Mouse (Mus musculus) midbrain, embryonic 11.5 days (tissue): ENCODE data around the gene Bri3. TPM values are rescaled to one million over a fixed set of nuclear protein-coding genes. Genes with fewer than 3 reads are reported as not detected.

Experiments
- ATAC-seq: fragments of 200-750 bp; cut with Nextera tagmentation; 2 replicates; pipeline ENCODE4 v1.8.0; 2017; ENCODE audit warnings: moderate TSS enrichment, moderate library complexity; ENCODE audit not compliant: low FRiP score
- DNase-seq: peaks from one replicate; pipeline ENCODE4 v3.0.0; 2015; ENCODE audit warnings: low spot score; ENCODE audit errors: missing footprints
- H3K27ac ChIP-seq: fragments of 300-500 bp; sonication (generic); 2 replicates; pipeline ENCODE4 v1.5.1; 2014; ENCODE audit warnings: low read depth, low read length
- H3K27me3 ChIP-seq: fragments of 300-500 bp; sonication (generic); 2 replicates; pipeline ENCODE4 v1.6.1; 2014; ENCODE audit warnings: mild to moderate bottlenecking, low read length, moderate library complexity, mixed read lengths; ENCODE audit not compliant: control insufficient read depth, insufficient read depth
- H3K36me3 ChIP-seq: fragments of 300-500 bp; sonication (generic); 2 replicates; pipeline ENCODE4 v1.6.1; 2014; ENCODE audit warnings: mild to moderate bottlenecking, low read length, moderate library complexity, mixed read lengths; ENCODE audit not compliant: control insufficient read depth, insufficient read depth
- H3K4me1 ChIP-seq: fragments of 300-500 bp; sonication (generic); 2 replicates; pipeline ENCODE4 v1.6.1; 2014; ENCODE audit warnings: low read length; ENCODE audit not compliant: control insufficient read depth, insufficient read depth
- H3K4me2 ChIP-seq: fragments of 300-500 bp; sonication (generic); 2 replicates; pipeline ENCODE4 v1.6.1; 2014; ENCODE audit warnings: mild to moderate bottlenecking, moderate library complexity
- H3K4me3 ChIP-seq: fragments of 300-500 bp; sonication (generic); 2 replicates; pipeline ENCODE4 v1.5.1; 2014; ENCODE audit warnings: low read depth, low read length
- H3K9ac ChIP-seq: fragments of 300-500 bp; sonication (generic); 2 replicates; pipeline ENCODE4 v1.6.1; 2014; ENCODE audit warnings: low read length
- H3K9me3 ChIP-seq: fragments of 300-500 bp; sonication (generic); 2 replicates; pipeline ENCODE4 v1.6.1; 2016; ENCODE audit warnings: low read length; ENCODE audit not compliant: control insufficient read depth
- WGBS: fragments of 180-500 bp; shearing (Covaris S2); extraction: QIAGEN DNeasy Blood & Tissue Kit; methylation state at CpG from one replicate; pipeline ENCODE4 v1.1.7; 2014; 5-methylcytosine and 5-hydroxymethylcytosine counted together
- polyA plus RNA-seq: library from polyadenylated mRNA; unstranded; fragments of >200 nt; fragmentation: Nextera tagmentation; extraction: Ambion mirVana; gene quantifications from 2 replicates; pipeline ENCODE4 v1.2.1, GENCODE M21; 2014

Gene Bri3
- polyA plus RNA-seq, 1 experiment from 2014 or later = 130 TPM

DNA sequence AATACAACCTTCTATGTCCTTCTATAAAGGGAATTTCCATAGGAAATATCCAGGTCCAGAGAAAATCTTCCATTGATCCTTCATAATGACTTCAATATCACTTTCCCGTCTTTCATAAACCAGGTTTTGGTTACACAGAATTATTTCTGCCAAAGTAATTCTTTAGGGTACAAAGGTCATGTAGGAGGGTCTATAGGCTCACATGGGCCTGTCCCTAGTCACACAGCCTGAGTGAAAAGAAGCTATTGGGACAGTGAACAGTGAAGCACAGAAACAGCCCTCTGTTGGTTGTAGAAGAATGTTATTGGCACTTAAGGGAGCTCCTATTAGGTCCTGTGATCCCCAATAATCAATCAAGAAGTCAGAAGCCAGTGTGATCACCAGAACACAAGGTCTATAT lies 96.8 kb downstream of the Bri3 start:
- H3K4me1 ChIP-seq = no peaks in the 10 kb centered on the region
- H3K9ac ChIP-seq = no peak overlapping the region
- no peaks in the 10 kb centered on the region for H3K27me3 ChIP-seq
- ATAC-seq = no peak
- no peaks in the 10 kb centered on the region for H3K9me3 ChIP-seq
- H3K36me3 ChIP-seq = no peaks in the 10 kb centered on the region
- no peak overlapping the region for H3K27ac ChIP-seq
- H3K4me3 ChIP-seq = no peak overlapping the region
- no peak for DNase-seq
- WGBS = 73% methylated on average over 1 of the region's 1 CpGs
- no peak overlapping the region for H3K4me2 ChIP-seq

GRCm38 (mm10) chr5:144344592-144344991 lies 100.4 kb downstream of the Bri3 start:
- WGBS = 91% methylated on average over 6 of the region's 6 CpGs

GRCm38 (mm10) chr5:144351185-144351584 lies 106.9 kb downstream of the Bri3 start:
- ATAC-seq = no peak
- no peak for DNase-seq
- Histone ChIP-seq H3K9me3 (no peaks in the 10 kb centered on the region), H3K27me3 (no peaks in the 10 kb centered on the region), H3K27ac (no peak overlapping the region), H3K4me3 (no peak overlapping the region), H3K4me2 (no peak overlapping the region), H3K9ac (no peak overlapping the region), H3K4me1 (no peaks in the 10 kb centered on the region), H3K36me3 (no peaks in the 10 kb centered on the region)
- WGBS = 13% methylated on average over 8 of the region's 8 CpGs

More at GRCm38 (mm10) chr5:144344592-144344991, 100.4 kb downstream of the Bri3 start:
- H3K4me3 ChIP-seq = no peak overlapping the region
- no peaks in the 10 kb centered on the region for H3K9me3 ChIP-seq
- no peak for DNase-seq
- ATAC-seq = no peak
- no peak overlapping the region for H3K4me2 ChIP-seq
- H3K27me3 ChIP-seq = no peaks in the 10 kb centered on the region
- no peak overlapping the region for H3K27ac ChIP-seq
- H3K36me3 ChIP-seq = no peaks in the 10 kb centered on the region
- no peaks in the 10 kb centered on the region for H3K4me1 ChIP-seq
- H3K9ac ChIP-seq = no peak overlapping the region

GRCm38 (mm10) chr5:144352250-144353047 lies 108.2 kb downstream of the Bri3 start:
- Histone ChIP-seq H3K36me3 (no peaks in the 10 kb centered on the region), H3K9ac (no peak overlapping the region), H3K27me3 (peaks cover 7% of the 10 kb centered on the region), H3K9me3 (no peaks in the 10 kb centered on the region), H3K4me3 (no peak overlapping the region), H3K4me2 (no peak overlapping the region), H3K27ac (no peak overlapping the region), H3K4me1 (peaks cover 6% of the 10 kb centered on the region; the same call in 1 of the 2 replicates)
- ATAC-seq (no peak), DNase-seq (no peak)
- 86% methylated on average over 9 of the region's 9 CpGs for WGBS

- Histone ChIP-seq H3K4me2 (peak overlapping the region; percentile 96), H3K27me3 (peaks cover 13% of the 10 kb centered on the region), H3K36me3 (no peaks in the 10 kb centered on the region), H3K9ac (no peak overlapping the region), H3K4me3 (peak overlapping the region; percentile 53), H3K27ac (no peak overlapping the region), H3K9me3 (no peaks in the 10 kb centered on the region), H3K4me1 (peaks cover 12% of the 10 kb centered on the region)
- no peak for ATAC-seq
- WGBS = 8% methylated on average over 17 of the region's 17 CpGs
- DNase-seq = peak; percentile 90
Observed at GRCm38 (mm10) chr5:144356776-144357455, 112.7 kb downstream of the Bri3 start.

GRCm38 (mm10) chr5:144357551-144357880 lies 113.3 kb downstream of the Bri3 start:
- Histone ChIP-seq H3K4me3 (peak overlapping the region; percentile 53), H3K27ac (no peak overlapping the region), H3K9me3 (no peaks in the 10 kb centered on the region), H3K9ac (peak overlapping the region; percentile 49), H3K27me3 (peaks cover 13% of the 10 kb centered on the region), H3K36me3 (no peaks in the 10 kb centered on the region), H3K4me1 (peaks cover 12% of the 10 kb centered on the region), H3K4me2 (peak overlapping the region; percentile 96)
- peak; percentile 93 for DNase-seq
- WGBS = under 1% methylated on average over 27 of the region's 27 CpGs
- no peak; the same call in 1 of the 2 replicates for ATAC-seq

DNA sequence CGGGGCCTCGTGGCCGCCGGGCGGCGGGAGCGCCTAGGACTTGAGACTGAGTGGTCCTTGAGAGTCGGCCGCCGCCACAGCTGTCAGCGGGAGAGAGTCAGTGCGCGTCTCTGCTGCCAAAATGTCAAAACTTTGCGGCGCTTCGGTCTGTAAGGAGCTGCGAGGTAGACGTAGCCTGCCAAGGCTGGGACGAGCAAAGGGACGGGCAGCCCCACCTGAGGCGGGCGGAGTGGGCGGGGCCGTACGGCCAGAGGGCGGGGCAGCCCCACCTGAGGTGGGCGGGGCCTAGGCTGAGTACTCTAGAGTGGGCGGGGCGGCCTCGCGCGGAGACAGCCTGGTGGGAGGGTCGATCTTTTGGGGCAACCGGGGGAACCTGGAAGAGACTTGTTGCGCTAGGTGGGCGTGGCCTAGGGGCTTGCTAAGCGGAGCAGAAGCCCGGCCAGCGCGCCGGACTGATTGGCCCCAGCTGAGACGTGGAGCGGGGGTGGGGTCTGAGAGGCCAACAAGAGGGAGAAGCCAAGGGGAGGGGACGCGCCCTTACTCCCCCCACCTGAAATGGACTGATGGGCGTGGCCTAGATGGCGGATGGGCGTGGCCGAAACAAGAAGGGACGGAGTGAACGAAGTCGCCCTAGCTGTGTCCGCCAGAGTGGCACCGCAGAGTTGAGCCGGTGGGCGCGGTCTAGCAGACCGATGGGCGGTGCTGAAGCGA lies 113.8 kb downstream of the Bri3 start, which contains the start of gene Baiap2l1:
TSS of gene Baiap2l1 (minus strand) at position 232 of the 711 bp plus-strand sequence.
- H3K9me3 ChIP-seq = no peaks in the 10 kb centered on the region
- no peak within 1 kb of the TSS for H3K27ac ChIP-seq
- H3K4me3 ChIP-seq = peak within 1 kb of the TSS; percentile 53
- peaks cover 13% of the 10 kb centered on the region for H3K27me3 ChIP-seq
- H3K9ac ChIP-seq = peak within 1 kb of the TSS; percentile 49
- under 1% methylated on average over 54 of the region's 60 CpGs for WGBS
- peaks cover 12% of the 10 kb centered on the region for H3K4me1 ChIP-seq
- peak; percentile 98 for DNase-seq
- peak within 1 kb of the TSS; percentile 96 for H3K4me2 ChIP-seq
- peak; percentile 96 for ATAC-seq
- no peaks in the 10 kb centered on the region for H3K36me3 ChIP-seq

GRCm38 (mm10) chr5:144358592-144358917 lies 114.3 kb downstream of the Bri3 start:
- H3K4me2 ChIP-seq = peak overlapping the region; percentile 96
- H3K27me3 ChIP-seq = peaks cover 13% of the 10 kb centered on the region
- H3K4me1 ChIP-seq = peaks cover 12% of the 10 kb centered on the region
- DNase-seq (no peak), ATAC-seq (no peak)
- H3K9ac ChIP-seq = no peak overlapping the region
- WGBS = 9% methylated on average over 10 of the region's 10 CpGs
- H3K36me3 ChIP-seq = no peaks in the 10 kb centered on the region
- peak overlapping the region; percentile 53 for H3K4me3 ChIP-seq
- H3K9me3 ChIP-seq = no peaks in the 10 kb centered on the region
- no peak overlapping the region for H3K27ac ChIP-seq

DNA sequence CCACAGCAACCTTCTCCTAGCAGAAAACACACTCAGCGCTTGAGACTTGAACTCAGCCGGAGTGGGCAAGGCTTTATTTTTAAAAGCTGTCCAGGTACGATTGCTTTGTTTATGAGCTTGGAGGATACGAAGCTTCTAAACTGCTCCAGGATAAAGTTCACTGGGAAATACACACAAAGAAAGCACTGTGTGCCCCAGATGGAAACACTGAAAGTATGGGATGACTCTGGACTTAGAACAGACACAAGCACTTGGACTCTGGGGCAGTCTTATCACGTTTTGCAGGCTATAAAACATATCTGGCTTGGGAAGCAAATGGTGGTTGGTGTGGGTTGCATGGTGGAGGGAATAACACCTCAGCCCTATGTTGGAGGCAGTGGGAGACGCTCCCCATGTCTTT lies 115.6 kb downstream of the Bri3 start:
- H3K27me3 ChIP-seq = peaks cover 13% of the 10 kb centered on the region
- H3K9ac ChIP-seq = no peak overlapping the region
- no peak overlapping the region for H3K4me3 ChIP-seq
- no peak overlapping the region for H3K27ac ChIP-seq
- 82% methylated on average over 6 of the region's 6 CpGs for WGBS
- DNase-seq (no peak), ATAC-seq (no peak)
- peaks cover 12% of the 10 kb centered on the region for H3K4me1 ChIP-seq
- no peaks in the 10 kb centered on the region for H3K9me3 ChIP-seq
- H3K4me2 ChIP-seq = no peak overlapping the region
- H3K36me3 ChIP-seq = no peaks in the 10 kb centered on the region
